Mouse (Mus musculus) lung, adult 2 months (tissue): ENCODE measurements around the gene Pcdh15.

Source experiments
- CTCF ChIP-seq: fragments of 200-500 bp; IDR thresholded peaks from 2 replicates; pipeline ENCODE4 v1.5.1; 2011; ENCODE audit warnings: mild to moderate bottlenecking, low read length, control low read depth; ENCODE audit not compliant: insufficient read depth
- POLR2A ChIP-seq: fragments of 200-500 bp; IDR thresholded peaks from 2 replicates; pipeline ENCODE4 v1.6.1; 2011; ENCODE audit warnings: low read depth, mild to moderate bottlenecking, control low read depth, low read length, borderline replicate concordance; ENCODE audit errors: extremely low read depth

- TF ChIP-seq CTCF (no peak), POLR2A (no peak)
Measured at GRCm38 (mm10) chr10:74129192-74129591, 1030.0 kb downstream of the Pcdh15 start.
